8 mouse cellular contexts compared by ENCODE assay signal in genomic region chr17:84698727-84699126, GRCm38 (mm10). TPM values are rescaled to one million over a fixed set of nuclear protein-coding genes. Genes with fewer than 3 reads are reported as not detected.
A peak's percentile ranks its signal among the peaks of the same experiment; 100 is the strongest.
DNase-seq lines count a peak whose midpoint lies in the region; ATAC-seq and TF ChIP-seq lines count a peak whose summit lies in the region.

No protein-coding gene starts in this region.

- no peak overlapping the region for H3K9ac ChIP-seq in forebrain, embryonic 13.5 days
- no peak overlapping the region for H3K9ac ChIP-seq in neural tube, embryonic 12.5 days

- H3K4me3 ChIP-seq in spleen, adult 2 months (ENCODE audit: extremely low read depth, insufficient read depth, insufficient read length): no peak overlapping the region
- H3K4me3 ChIP-seq in forebrain, embryonic 13.5 days: no peak overlapping the region
- no peak overlapping the region for H3K4me3 ChIP-seq in limb, embryonic 10.5 days
- no peak overlapping the region for H3K4me3 ChIP-seq in neural tube, embryonic 12.5 days

- no peak overlapping the region for H3K27ac ChIP-seq in spleen, adult 2 months (ENCODE audit: insufficient read depth, low read length)
- no peak overlapping the region for H3K27ac ChIP-seq in forebrain, embryonic 13.5 days
- H3K27ac ChIP-seq in limb, embryonic 10.5 days: no peak overlapping the region
- no peak overlapping the region for H3K27ac ChIP-seq in neural tube, embryonic 12.5 days

- TF ChIP-seq CTCF in spleen, adult 2 months (IDR thresholded peaks at IDR 0.05; ENCODE audit: extremely low read depth, insufficient read depth, insufficient read length, insufficient replicate concordance): peak; percentile 61; the same call in 1 of the 2 replicates

- no peaks in the 10 kb centered on the region for H3K27me3 ChIP-seq in spleen, adult 2 months (ENCODE audit: control insufficient read depth, insufficient read depth, low read length)
- H3K27me3 ChIP-seq in forebrain, embryonic 13.5 days: peaks cover 15% of the 10 kb centered on the region
- 0 out of 2 replicates have a peak, but pooled peaks cover 6% of the 10 kb centered on the region for H3K27me3 ChIP-seq in limb, embryonic 10.5 days (ENCODE audit: low read depth, poor library complexity, severe bottlenecking)
- no peaks in the 10 kb centered on the region for H3K27me3 ChIP-seq in neural tube, embryonic 12.5 days (replicated peaks)

- WGBS in spleen, adult 2 months: 33% methylated on average over 5 of the region's 5 CpGs
- 21% methylated on average over 5 of the region's 5 CpGs for WGBS in forebrain, embryonic 13.5 days
- WGBS in limb, embryonic 10.5 days: 31% methylated on average over 5 of the region's 5 CpGs
- WGBS in neural tube, embryonic 12.5 days: 34% methylated on average over 5 of the region's 5 CpGs

- H3K4me2 ChIP-seq in forebrain, embryonic 13.5 days: no peak overlapping the region
- no peak overlapping the region for H3K4me2 ChIP-seq in neural tube, embryonic 12.5 days (replicated peaks)

- H3K9me3 ChIP-seq in forebrain, embryonic 13.5 days (replicated peaks): no peaks in the 10 kb centered on the region
- H3K9me3 ChIP-seq in limb, embryonic 10.5 days (replicated peaks): no peaks in the 10 kb centered on the region
- no peaks in the 10 kb centered on the region for H3K9me3 ChIP-seq in neural tube, embryonic 12.5 days

- TF ChIP-seq POLR2A in spleen, adult 2 months (IDR thresholded peaks at IDR 0.05; ENCODE audit: low read depth, low read length): no peak

- H3K4me1 ChIP-seq in spleen, adult 2 months (ENCODE audit: control insufficient read depth, insufficient read depth, insufficient read length): no peaks in the 10 kb centered on the region
- 0 out of 2 replicates have a peak, but pooled peaks cover 6% of the 10 kb centered on the region for H3K4me1 ChIP-seq in forebrain, embryonic 13.5 days
- peaks cover 9% of the 10 kb centered on the region for H3K4me1 ChIP-seq in limb, embryonic 10.5 days
- peaks cover 11% of the 10 kb centered on the region for H3K4me1 ChIP-seq in neural tube, embryonic 12.5 days

- DNase-seq in spleen, adult 2 months (ENCODE audit: low read depth in 1 of 2, low spot score in 2 of 2): no peak
- DNase-seq in spleen, adult 12 weeks (ENCODE audit: low spot score): no peak
- peak; percentile 44 for DNase-seq in c-Kit-positive CD71-positive TER-119-positive erythroid progenitor cells, embryonic 14.5 days (ENCODE audit: low spot score)
- DNase-seq in kidney, adult 18-20 months: peak; percentile 65
- DNase-seq in limb, embryonic 10.5 days (ENCODE audit: low spot score): peak; percentile 66
- DNase-seq in thymus, postnatal 0 days (ENCODE audit: low spot score): peak; percentile 58

- peaks cover 2% of the 10 kb centered on the region for H3K36me3 ChIP-seq in spleen, adult 2 months (ENCODE audit: control insufficient read depth, insufficient read depth, low read length)
- H3K36me3 ChIP-seq in forebrain, embryonic 13.5 days (ENCODE audit: poor library complexity, severe bottlenecking): no peaks in the 10 kb centered on the region
- H3K36me3 ChIP-seq in limb, embryonic 10.5 days: peaks cover 5% of the 10 kb centered on the region; the same call in 1 of the 2 replicates
- H3K36me3 ChIP-seq in neural tube, embryonic 12.5 days: no peaks in the 10 kb centered on the region

- peak; percentile 70 for ATAC-seq in forebrain, embryonic 13.5 days
- peak; percentile 56; the same call in 1 of the 2 replicates for ATAC-seq in neural tube, embryonic 12.5 days (ENCODE audit: low FRiP score, low read depth)

RNA-seq across cellular contexts. Expression of gene Abcg5, which starts 15.9 kb away (rescaled TPM):
- polyA plus RNA-seq in spleen, adult 2 months (2012; rRNA removed): 0.09 TPM in 1 of 2 replicates, not detected in the other
- 4.1 and 4.3 TPM in 2 replicates for polyA plus RNA-seq in forebrain, embryonic 13.5 days (2015; fragmentation: Nextera tagmentation; extraction: Ambion mirVana)
- polyA plus RNA-seq in limb, embryonic 10.5 days (2016; fragmentation: Nextera tagmentation; extraction: Ambion mirVana): 0.97 and 1.1 TPM in 2 replicates
- 0.24 and 0.42 TPM in 2 replicates for polyA plus RNA-seq in neural tube, embryonic 12.5 days (2016; fragmentation: Nextera tagmentation; extraction: Ambion mirVana)
- polyA plus RNA-seq in thymus, postnatal 0 days (2015; fragmentation: Nextera tagmentation; extraction: Ambion mirVana): 0.10 and 0.20 TPM in 2 replicates

RNA-seq across cellular contexts. Expression of gene Abcg8, which starts 22.6 kb away (rescaled TPM):
- 0.06 TPM in 1 of 2 replicates, not detected in the other for polyA plus RNA-seq in spleen, adult 2 months (2012; rRNA removed)
- polyA plus RNA-seq in forebrain, embryonic 13.5 days (2015; fragmentation: Nextera tagmentation; extraction: Ambion mirVana): 0.09 and 0.37 TPM in 2 replicates
- polyA plus RNA-seq in limb, embryonic 10.5 days (2016; fragmentation: Nextera tagmentation; extraction: Ambion mirVana): 0.10 and 0.11 TPM in 2 replicates
- not detected in 2 replicates for polyA plus RNA-seq in neural tube, embryonic 12.5 days (2016; fragmentation: Nextera tagmentation; extraction: Ambion mirVana)
- 0.05 and 0.07 TPM in 2 replicates for polyA plus RNA-seq in thymus, postnatal 0 days (2015; fragmentation: Nextera tagmentation; extraction: Ambion mirVana)

Comparison
In these comparisons a context has a peak if more than half of its experiments do, and no peak if none do; other contexts are left out.
1. DNase-seq: peak in c-Kit-positive CD71-positive TER-119-positive erythroid progenitor cells, embryonic 14.5 days (single experiment), kidney, adult 18-20 months (single experiment), limb, embryonic 10.5 days (single experiment) and thymus, postnatal 0 days (single experiment); none in spleen, adult 2 months (0 of 2) and spleen, adult 12 weeks (single experiment).